Mouse (Mus musculus): ENCODE data around the gene Kctd17. TPM values are rescaled to one million over a fixed set of nuclear protein-coding genes. Genes with fewer than 3 reads are reported as not detected.

The Kctd17 gene
- 19.1 TPM for polyA plus RNA-seq (2017; shearing (Covaris generic))

DNA sequence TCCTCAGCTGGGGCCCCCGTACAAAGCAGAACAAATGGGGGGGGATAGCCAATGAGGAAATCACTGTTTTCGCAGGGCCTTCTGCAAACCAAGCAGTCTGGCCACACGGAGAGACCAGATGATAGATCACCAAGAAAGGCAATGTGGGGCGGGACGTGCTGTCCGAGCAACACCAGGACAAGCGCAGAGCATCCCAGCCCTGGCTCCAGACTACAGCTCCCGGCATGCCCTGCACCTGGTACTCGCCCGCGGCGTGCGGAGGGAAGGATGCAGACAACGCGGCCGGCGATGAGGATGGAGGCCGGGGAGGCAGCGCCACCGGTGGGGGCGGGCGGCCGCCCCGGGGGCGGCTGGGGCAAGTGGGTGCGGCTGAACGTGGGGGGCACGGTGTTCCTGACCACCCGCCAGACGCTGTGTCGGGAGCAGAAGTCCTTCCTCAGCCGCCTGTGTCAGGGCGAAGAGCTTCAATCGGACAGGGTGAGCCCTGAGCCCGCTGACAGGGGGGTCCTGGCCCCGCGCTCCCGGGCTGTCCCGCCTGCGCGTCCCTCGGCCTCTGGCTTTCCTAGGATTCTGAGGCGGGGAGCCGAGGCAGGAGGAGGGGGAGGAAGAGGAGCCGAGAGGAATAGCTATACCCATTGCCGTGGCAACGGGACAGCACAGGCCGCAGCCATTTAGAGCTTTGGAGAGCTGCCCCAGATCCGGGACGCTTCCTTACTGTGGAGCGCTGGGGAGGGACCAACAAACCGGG, at the start of gene Kctd17:
Gene Kctd17, plus strand, starts transcription at position 174 of the 748 bp plus-strand sequence.

DNA sequence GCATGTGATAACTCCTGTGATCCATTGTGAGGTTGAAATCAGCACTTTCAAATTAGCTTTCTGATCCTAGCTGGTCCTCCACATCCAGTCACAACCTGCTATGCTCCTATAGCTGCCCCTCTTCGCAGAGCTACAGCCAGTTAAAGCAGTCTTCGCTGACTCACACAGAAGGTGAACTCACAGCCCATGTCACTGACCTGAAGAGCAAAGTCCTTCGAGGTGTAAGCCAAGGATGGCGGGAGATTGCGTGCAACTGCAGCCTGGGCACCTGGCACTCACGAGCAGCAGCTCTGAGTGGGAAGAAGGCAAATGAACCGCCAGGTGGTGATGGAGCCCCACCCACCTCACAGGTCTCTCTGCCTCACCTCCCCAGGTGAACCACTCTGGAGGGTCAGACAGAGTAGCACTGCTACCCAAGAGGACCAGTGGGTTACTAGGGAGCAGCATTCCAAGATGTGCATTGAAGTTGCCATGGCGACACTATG, 32.8 kb upstream of the Kctd17 start, which contains the start of gene Tex33:
Gene Tex33, minus strand, starts transcription at position 435 of the 485 bp plus-strand sequence.

DNA sequence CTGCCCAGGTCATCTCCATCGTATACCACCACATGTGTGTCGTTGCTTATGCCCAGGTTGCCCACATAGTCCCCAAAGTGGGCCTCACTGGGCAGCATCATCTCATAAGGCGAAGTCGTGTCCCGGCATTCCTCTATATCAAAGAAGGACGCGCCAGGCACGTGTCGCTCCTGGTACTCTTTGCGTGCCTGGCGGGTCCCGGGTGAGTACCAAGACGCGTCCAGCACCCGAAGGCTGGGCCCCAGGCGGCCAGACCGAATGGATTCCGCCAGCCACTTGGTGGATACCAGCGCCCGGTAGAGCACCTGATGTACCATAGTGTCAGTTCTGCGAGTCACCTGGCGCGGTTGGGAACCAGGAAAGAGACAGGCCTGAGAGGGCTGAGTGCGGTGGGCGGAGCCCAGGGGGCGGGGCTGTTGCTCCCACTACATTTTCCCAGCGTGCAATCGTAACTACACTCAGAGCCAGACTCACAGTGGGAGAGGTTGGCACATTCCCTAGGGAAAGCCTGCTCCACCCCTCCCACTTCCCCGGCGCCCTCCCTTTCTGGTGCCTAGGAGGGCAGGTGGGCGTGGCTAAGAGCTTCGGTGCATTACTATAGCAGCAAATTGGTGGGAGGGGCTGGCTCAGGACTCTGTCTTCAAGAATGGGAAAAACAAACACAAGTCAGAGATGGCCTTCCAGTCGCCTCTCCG, 22.7 kb upstream of the Kctd17 start, which contains the start of gene Tst:
Gene Tst, minus strand, starts transcription at position 391 of the 695 bp plus-strand sequence.

DNA sequence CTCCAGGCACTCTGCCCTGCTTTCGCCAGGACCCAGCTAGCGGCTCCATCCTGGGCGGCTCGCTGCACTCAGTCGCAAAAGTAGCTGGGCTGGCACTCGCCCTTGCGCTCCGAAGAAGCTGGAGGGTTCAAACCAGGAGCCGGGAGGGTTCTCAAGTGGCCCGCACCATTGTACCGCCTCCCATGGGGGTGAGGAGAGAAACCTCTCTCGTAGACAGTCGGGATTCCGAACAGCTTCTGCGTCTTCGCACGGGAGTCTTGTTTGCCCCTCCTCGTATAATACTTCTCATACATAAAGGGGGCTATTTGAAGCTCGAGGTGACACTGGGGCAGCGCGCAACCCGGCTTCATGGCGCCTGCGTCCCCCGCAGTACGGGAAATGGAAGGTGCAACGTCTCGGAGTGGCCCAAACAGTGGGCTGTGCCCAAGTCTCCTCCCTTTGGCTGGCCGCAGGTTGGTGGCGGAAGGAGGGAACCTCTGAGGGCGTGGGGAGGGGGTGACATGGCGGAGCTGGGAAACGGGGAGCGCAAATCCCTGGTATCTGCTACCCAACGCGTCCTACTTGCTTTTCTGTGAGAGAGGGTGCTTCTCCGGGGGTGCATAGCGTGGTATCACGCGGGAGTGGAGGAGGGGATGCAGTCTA, 21.9 kb upstream of the Kctd17 start, which contains the start of gene Mpst:
Gene Mpst, plus strand, starts transcription at position 124 of the 642 bp plus-strand sequence.

DNA sequence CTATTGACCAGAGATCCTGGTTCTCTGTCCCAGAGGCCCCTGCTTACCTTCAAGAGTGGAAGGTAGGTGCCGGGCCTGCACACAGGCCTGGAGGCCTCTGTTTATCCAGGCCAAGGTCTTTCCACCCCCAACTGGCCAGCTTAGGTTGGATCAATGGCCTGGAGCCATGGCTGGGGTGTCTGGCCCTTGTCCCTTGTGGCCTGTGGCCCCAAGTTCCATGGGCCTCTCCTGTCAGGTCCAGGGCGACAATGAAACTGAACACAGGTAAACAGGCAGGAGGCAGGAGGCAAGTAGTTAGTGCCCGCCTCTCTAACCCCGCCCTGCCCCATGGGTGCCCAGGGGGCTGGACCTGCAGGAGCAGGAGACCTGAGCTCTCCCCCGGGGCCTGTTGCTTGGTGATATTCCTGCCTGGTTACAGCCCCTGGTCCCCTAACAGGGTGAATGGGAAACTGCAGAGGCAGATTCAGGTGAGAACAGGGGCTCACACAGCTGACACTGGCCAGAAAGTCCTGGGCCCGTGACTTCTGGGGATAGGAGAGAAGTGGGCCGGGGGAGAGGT, 40.1 kb downstream of the Kctd17 start, which contains the start of gene Tmprss6:
Gene Tmprss6, minus strand, starts transcription at position 256 of the 559 bp plus-strand sequence.

Other genes starting within 250 kb of the Kctd17 start
- not detected for gene Pvalb, start 222.2 kb upstream of the Kctd17 start, polyA plus RNA-seq (2017; shearing (Covaris generic))
- gene Ncf4, start 183.8 kb upstream of the Kctd17 start, polyA plus RNA-seq (2017; shearing (Covaris generic)) = 192 TPM
- not detected for gene Csf2rb2, start 122.8 kb upstream of the Kctd17 start, polyA plus RNA-seq (2017; shearing (Covaris generic))
- 0.72 TPM for gene Csf2rb, start 102.8 kb upstream of the Kctd17 start, polyA plus RNA-seq (2017; shearing (Covaris generic))
- not detected for gene Tex33, start 32.7 kb upstream of the Kctd17 start, polyA plus RNA-seq (2017; shearing (Covaris generic))
- 1.6 TPM for gene Tst, start 22.7 kb upstream of the Kctd17 start, polyA plus RNA-seq (2017; shearing (Covaris generic))
- 6.1 TPM for gene Mpst, start 22.1 kb upstream of the Kctd17 start, polyA plus RNA-seq (2017; shearing (Covaris generic))
- not detected for gene Tmprss6, start 40.1 kb downstream of the Kctd17 start, polyA plus RNA-seq (2017; shearing (Covaris generic))
- gene Il2rb, start 66.7 kb downstream of the Kctd17 start, polyA plus RNA-seq (2017; shearing (Covaris generic)) = 1,206 TPM
- 6.3 TPM for gene C1qtnf6, start 102.9 kb downstream of the Kctd17 start, polyA plus RNA-seq (2017; shearing (Covaris generic))
- gene Sstr3, start 116.1 kb downstream of the Kctd17 start, polyA plus RNA-seq (2017; shearing (Covaris generic)) = not detected
- gene Rac2, start 144.2 kb downstream of the Kctd17 start, polyA plus RNA-seq (2017; shearing (Covaris generic)) = 3,341 TPM
- gene Cyth4, start 168.5 kb downstream of the Kctd17 start, polyA plus RNA-seq (2017; shearing (Covaris generic)) = 441 TPM

Measured in CD4-positive, CD25-positive, alpha-beta regulatory T cell, adult 9 weeks (primary cell).